Mouse (Mus musculus): ENCODE measurements at regions not wholly inside any gene's neighbourhood (a gene's known extent, or its start where the extent isn't known, plus 50 kb on each side); places are given as distances from the start of the nearest gene placed in this dataset.

DNA sequence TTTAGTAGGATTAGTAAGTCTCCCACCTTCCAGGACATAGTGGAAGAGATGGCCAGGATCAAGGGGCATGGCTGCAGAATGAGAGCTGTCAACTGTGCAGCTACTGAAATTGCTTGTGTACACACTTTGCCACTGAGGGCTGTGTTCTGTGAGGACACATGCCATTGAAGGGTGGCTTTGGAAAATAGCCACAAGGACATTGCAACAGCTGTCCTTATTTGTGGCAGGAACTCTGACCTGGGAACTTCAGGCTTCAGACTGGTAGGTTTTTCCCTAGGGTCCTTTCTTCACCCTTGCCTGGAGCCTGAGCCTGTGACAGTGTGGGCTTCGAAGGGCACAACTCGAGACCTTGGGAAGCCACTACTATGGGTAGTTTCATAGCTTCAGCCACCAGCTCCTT, 64.2 kb upstream of the Ywhaq start:
- TF ChIP-seq CTCF (IDR thresholded peaks at IDR 0.05; ENCODE audit: insufficient read depth, low read length) = no peak
- no peak for TF ChIP-seq POLR2A (IDR thresholded peaks at IDR 0.05; ENCODE audit: borderline replicate concordance, extremely low read depth, low read depth, low read length)

Measured in lung, adult 2 months (tissue).